Mouse (Mus musculus): ENCODE measurements around the gene Hoxd12. TPM values are rescaled to one million over a fixed set of nuclear protein-coding genes. Genes with fewer than 3 reads are reported as not detected.

Gene Hoxd12
- polyA plus RNA-seq, 1 experiment from 2014 or later = not detected

GRCm38 (mm10) chr2:74692808-74693431 lies 18.1 kb downstream of the Hoxd12 start:
- Histone ChIP-seq H3K4me3 (replicated peaks) (no peak overlapping the region), H3K27ac (replicated peaks) (no peak overlapping the region), H3K36me3 (no peaks in the 10 kb centered on the region), H3K4me1 (peaks cover 5% of the 10 kb centered on the region), H3K27me3 (peaks cover 94% of the 10 kb centered on the region), H3K4me2 (replicated peaks) (no peak overlapping the region), H3K9ac (no peak overlapping the region), H3K9me3 (replicated peaks) (no peaks in the 10 kb centered on the region)
- WGBS = 2% methylated on average over 20 of the region's 20 CpGs
- no peak for ATAC-seq (ENCODE audit: insufficient number of reproducible peaks, low FRiP score, low TSS enrichment, low read depth)

- 5% methylated on average over 4 of the region's 4 CpGs for WGBS
- peaks cover 11% of the 10 kb centered on the region for H3K4me1 ChIP-seq
Measured at GRCm38 (mm10) chr2:74693432-74693827, 18.6 kb downstream of the Hoxd12 start.

GRCm38 (mm10) chr2:74694066-74694465 lies 19.3 kb downstream of the Hoxd12 start:
- no peak overlapping the region for H3K9ac ChIP-seq
- no peak overlapping the region for H3K4me2 ChIP-seq (replicated peaks)
- 3% methylated on average over 16 of the region's 16 CpGs for WGBS
- ATAC-seq (ENCODE audit: insufficient number of reproducible peaks, low FRiP score, low TSS enrichment, low read depth) = no peak
- H3K9me3 ChIP-seq (replicated peaks) = no peaks in the 10 kb centered on the region
- H3K4me1 ChIP-seq = peaks cover 15% of the 10 kb centered on the region
- no peaks in the 10 kb centered on the region for H3K36me3 ChIP-seq
- peaks cover 94% of the 10 kb centered on the region for H3K27me3 ChIP-seq
- no peak overlapping the region for H3K27ac ChIP-seq (replicated peaks)
- H3K4me3 ChIP-seq (replicated peaks) = no peak overlapping the region

More at GRCm38 (mm10) chr2:74693432-74693827, 18.6 kb downstream of the Hoxd12 start:
- Histone ChIP-seq H3K27ac (replicated peaks) (no peak overlapping the region), H3K27me3 (peaks cover 94% of the 10 kb centered on the region), H3K4me2 (replicated peaks) (no peak overlapping the region), H3K9ac (no peak overlapping the region), H3K36me3 (no peaks in the 10 kb centered on the region), H3K4me3 (replicated peaks) (no peak overlapping the region), H3K9me3 (replicated peaks) (no peaks in the 10 kb centered on the region)
- ATAC-seq (ENCODE audit: insufficient number of reproducible peaks, low FRiP score, low TSS enrichment, low read depth) = no peak

GRCm38 (mm10) chr2:74695383-74695782 lies 20.6 kb downstream of the Hoxd12 start:
- no peak overlapping the region for H3K9ac ChIP-seq
- no peaks in the 10 kb centered on the region for H3K9me3 ChIP-seq (replicated peaks)
- no peak overlapping the region for H3K4me3 ChIP-seq (replicated peaks)
- H3K27ac ChIP-seq (replicated peaks) = no peak overlapping the region
- H3K36me3 ChIP-seq = no peaks in the 10 kb centered on the region
- peaks cover 15% of the 10 kb centered on the region for H3K4me1 ChIP-seq
- ATAC-seq (ENCODE audit: insufficient number of reproducible peaks, low FRiP score, low TSS enrichment, low read depth) = no peak
- H3K4me2 ChIP-seq (replicated peaks) = no peak overlapping the region
- 12% methylated on average over 1 of the region's 1 CpGs for WGBS
- H3K27me3 ChIP-seq = peaks cover 96% of the 10 kb centered on the region

- ATAC-seq (ENCODE audit: insufficient number of reproducible peaks, low FRiP score, low TSS enrichment, low read depth) = no peak
- no peak overlapping the region for H3K27ac ChIP-seq (replicated peaks)
- H3K9me3 ChIP-seq (replicated peaks) = no peaks in the 10 kb centered on the region
- no peaks in the 10 kb centered on the region for H3K36me3 ChIP-seq
- H3K4me2 ChIP-seq (replicated peaks) = no peak overlapping the region
- peaks cover 100% of the 10 kb centered on the region for H3K27me3 ChIP-seq
- no peak overlapping the region for H3K4me3 ChIP-seq (replicated peaks)
- peaks cover 15% of the 10 kb centered on the region for H3K4me1 ChIP-seq
- no peak overlapping the region for H3K9ac ChIP-seq
- 8% methylated on average over 7 of the region's 7 CpGs for WGBS
Measured at GRCm38 (mm10) chr2:74695813-74696430, 21.1 kb downstream of the Hoxd12 start.

- Histone ChIP-seq H3K9ac (no peak overlapping the region), H3K36me3 (no peaks in the 10 kb centered on the region), H3K27me3 (peaks cover 100% of the 10 kb centered on the region), H3K9me3 (replicated peaks) (no peaks in the 10 kb centered on the region), H3K27ac (replicated peaks) (no peak overlapping the region), H3K4me1 (peaks cover 15% of the 10 kb centered on the region), H3K4me3 (replicated peaks) (peak overlapping the region; percentile 38; the same call in 1 of the 2 replicates), H3K4me2 (replicated peaks) (no peak overlapping the region)
- WGBS = 5% methylated on average over 34 of the region's 34 CpGs
- no peak for ATAC-seq (ENCODE audit: insufficient number of reproducible peaks, low FRiP score, low TSS enrichment, low read depth)
Measured at GRCm38 (mm10) chr2:74696442-74697335, 21.9 kb downstream of the Hoxd12 start.

GRCm38 (mm10) chr2:74697567-74698121 lies 22.8 kb downstream of the Hoxd12 start, which contains the start of gene Hoxd9:
Gene Hoxd9 (plus strand): TSS chr2:74697727.
- peaks cover 97% of the 10 kb centered on the region for H3K27me3 ChIP-seq
- 0 out of 2 replicates have a peak within 1 kb of the TSS, but pooled peaks have one; percentile 2 for H3K9ac ChIP-seq
- peak within 1 kb of the TSS; percentile 53 for H3K4me2 ChIP-seq (replicated peaks)
- peak; percentile 30; the same call in 1 of the 2 replicates for ATAC-seq (ENCODE audit: insufficient number of reproducible peaks, low FRiP score, low TSS enrichment, low read depth)
- H3K27ac ChIP-seq (replicated peaks) = no peak within 1 kb of the TSS
- H3K9me3 ChIP-seq (replicated peaks) = no peaks in the 10 kb centered on the region
- peaks cover 15% of the 10 kb centered on the region for H3K4me1 ChIP-seq
- peak within 1 kb of the TSS; percentile 38 for H3K4me3 ChIP-seq (replicated peaks)
- under 1% methylated on average over 43 of the region's 43 CpGs for WGBS
- no peaks in the 10 kb centered on the region for H3K36me3 ChIP-seq

- 0 out of 2 replicates have a peak, but pooled peaks have one; percentile 24 for ATAC-seq (ENCODE audit: insufficient number of reproducible peaks, low FRiP score, low TSS enrichment, low read depth)
- Histone ChIP-seq H3K4me1 (peaks cover 15% of the 10 kb centered on the region), H3K27me3 (peaks cover 97% of the 10 kb centered on the region), H3K27ac (replicated peaks) (no peak overlapping the region), H3K9me3 (replicated peaks) (no peaks in the 10 kb centered on the region), H3K4me3 (replicated peaks) (peak overlapping the region; percentile 38), H3K36me3 (no peaks in the 10 kb centered on the region), H3K4me2 (replicated peaks) (peak overlapping the region; percentile 53), H3K9ac (0 out of 2 replicates have a peak overlapping the region, but pooled peaks have one; percentile 2)
- WGBS = 1% methylated on average over 77 of the region's 86 CpGs
Measured at GRCm38 (mm10) chr2:74698201-74699052, 23.6 kb downstream of the Hoxd12 start.

- H3K27me3 ChIP-seq = peaks cover 97% of the 10 kb centered on the region
- H3K9ac ChIP-seq = no peak overlapping the region
- H3K36me3 ChIP-seq = no peaks in the 10 kb centered on the region
- H3K4me1 ChIP-seq = peaks cover 16% of the 10 kb centered on the region
- H3K4me2 ChIP-seq (replicated peaks) = peak overlapping the region; percentile 53
- H3K9me3 ChIP-seq (replicated peaks) = no peaks in the 10 kb centered on the region
- ATAC-seq (ENCODE audit: insufficient number of reproducible peaks, low FRiP score, low TSS enrichment, low read depth) = no peak
- 1% methylated on average over 17 of the region's 17 CpGs for WGBS
- H3K27ac ChIP-seq (replicated peaks) = no peak overlapping the region
- H3K4me3 ChIP-seq (replicated peaks) = peak overlapping the region; percentile 38
Measured at GRCm38 (mm10) chr2:74699053-74699430, 24.2 kb downstream of the Hoxd12 start.

Measured in embryonic facial prominence, embryonic 15.5 days (tissue).